Mouse (Mus musculus) megakaryocyte, embryonic 14.5 days (primary cell): ENCODE results near the gene Fgfr2.

ENCODE experiments used
- FLI1 ChIP-seq: IDR thresholded peaks from 2 replicates; pipeline ENCODE4 v1.6.1; 2012; ENCODE audit warnings: low read length, inconsistent platforms, mixed read lengths
- GATA1 ChIP-seq: IDR thresholded peaks from 3 replicates; pipeline ENCODE4 v1.6.1; 2012; ENCODE audit warnings: mixed read lengths, low read length, inconsistent platforms, borderline replicate concordance

- TF ChIP-seq GATA1: no peak
- TF ChIP-seq FLI1: no peak
These were observed 2342.2 kb downstream of the Fgfr2 start for GRCm38 (mm10) chr7:130780866-130781419.
